Mouse (Mus musculus): ENCODE measurements around the gene Olfr482.

The Olfr482 gene

GRCm38 (mm10) chr7:108097486-108097885, at the start of gene Olfr482:
Gene Olfr482 (minus strand): TSS chr7:108097586.
- no peak for DNase-seq (ENCODE audit: low read depth, low spot score)

DNA sequence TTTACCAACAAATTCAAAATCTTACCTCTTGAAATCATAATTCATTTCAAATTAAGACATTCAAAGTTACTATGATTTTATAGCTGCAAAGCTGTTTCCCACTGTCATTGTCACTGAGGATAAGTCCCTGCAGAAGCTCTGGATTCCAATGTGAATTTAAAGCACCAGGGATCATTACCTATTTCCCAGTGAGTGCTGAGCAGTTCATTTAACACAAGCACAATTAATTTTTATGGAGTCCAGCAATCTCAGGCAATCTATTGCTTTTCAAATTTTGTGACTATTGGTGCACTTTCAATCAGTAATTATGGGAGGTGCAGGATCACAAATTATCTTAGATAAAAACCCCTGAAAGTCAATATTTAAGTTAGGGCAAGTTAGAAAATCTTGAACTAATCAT, 30.0 kb upstream of the Olfr482 start, which contains the start of gene Olfr484:
Gene Olfr484, minus strand, starts transcription at position 101 of the 400 bp plus-strand sequence.
- no peak for DNase-seq (ENCODE audit: low read depth, low spot score)

DNA sequence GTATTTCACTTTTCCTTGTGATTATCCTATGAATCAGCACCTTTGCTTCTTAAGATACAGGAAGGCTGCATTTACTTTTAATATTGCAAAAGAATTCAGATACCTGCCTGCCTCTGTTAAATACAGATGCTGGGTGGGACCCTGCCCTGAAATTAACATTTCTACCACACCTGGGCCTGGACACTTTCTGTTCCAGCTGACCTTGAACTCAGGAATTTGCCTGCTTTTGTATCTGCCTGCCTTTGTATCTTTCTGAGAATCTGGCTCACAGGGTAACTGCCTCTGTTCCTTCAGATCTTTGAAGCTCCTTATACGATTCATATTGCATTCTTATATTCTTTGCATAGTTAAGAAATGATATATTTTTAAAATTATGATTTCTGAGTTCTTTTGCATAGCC, 24.0 kb upstream of the Olfr482 start:
- no peak for DNase-seq (ENCODE audit: low read depth, low spot score)

DNA sequence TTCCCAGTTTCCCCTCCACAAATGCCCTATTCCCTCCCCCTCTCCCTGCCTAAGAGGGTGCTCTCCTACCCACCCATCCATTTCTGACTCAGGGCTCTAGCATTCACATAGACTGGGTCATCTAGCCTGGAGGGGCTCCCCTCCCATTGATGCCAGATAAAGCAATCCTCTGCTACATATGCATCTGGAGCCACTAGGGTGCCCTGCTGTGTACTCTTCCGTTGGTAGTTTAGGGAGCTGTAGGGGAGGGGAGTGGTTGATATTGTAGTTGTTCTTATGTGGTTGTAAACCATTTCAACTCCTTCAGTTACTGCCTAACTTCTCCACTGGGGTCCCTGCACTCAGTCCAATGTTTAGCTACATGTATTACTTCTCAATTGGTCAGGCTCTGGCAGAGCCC, 23.3 kb upstream of the Olfr482 start:
- no peak for DNase-seq (ENCODE audit: low read depth, low spot score)

- DNase-seq (ENCODE audit: low read depth, low spot score): no peak
Measured at GRCm38 (mm10) chr7:108100549-108100948, 3.2 kb upstream of the Olfr482 start, which contains the start of gene Olfr483. Gene Olfr483 (plus strand): TSS chr7:108100849.

- no peak for DNase-seq (ENCODE audit: low read depth, low spot score)
Measured at GRCm38 (mm10) chr7:108079555-108079954, 17.8 kb downstream of the Olfr482 start, which contains the start of gene Olfr481. Gene Olfr481 (plus strand): TSS chr7:108079855.

GRCm38 (mm10) chr7:108067246-108067645, 30.1 kb downstream of the Olfr482 start, which contains the start of gene Olfr480:
Gene Olfr480 (minus strand): TSS chr7:108067346.
- no peak for DNase-seq (ENCODE audit: low read depth, low spot score)

- no peak for DNase-seq (ENCODE audit: low read depth, low spot score)
Measured at GRCm38 (mm10) chr7:108050393-108050792, 47.0 kb downstream of the Olfr482 start, which contains the start of gene Olfr479. Gene Olfr479 (plus strand): TSS chr7:108050693.
